Mouse (Mus musculus) cerebellum, adult 2 months (tissue): ENCODE measurements around the gene Lyg2.

ENCODE experiments used
- CTCF ChIP-seq: fragments of 200-500 bp; IDR thresholded peaks from 2 replicates; pipeline ENCODE4 v1.5.1; 2011; ENCODE audit warnings: low read depth, mild to moderate bottlenecking, control low read depth, low read length, moderate library complexity, borderline replicate concordance; ENCODE audit not compliant: insufficient read depth
- POLR2A ChIP-seq: fragments of 200-500 bp; IDR thresholded peaks from 2 replicates; pipeline ENCODE4 v1.6.1; 2011; ENCODE audit warnings: low read length, control low read depth, borderline replicate concordance; ENCODE audit not compliant: insufficient read depth

DNA sequence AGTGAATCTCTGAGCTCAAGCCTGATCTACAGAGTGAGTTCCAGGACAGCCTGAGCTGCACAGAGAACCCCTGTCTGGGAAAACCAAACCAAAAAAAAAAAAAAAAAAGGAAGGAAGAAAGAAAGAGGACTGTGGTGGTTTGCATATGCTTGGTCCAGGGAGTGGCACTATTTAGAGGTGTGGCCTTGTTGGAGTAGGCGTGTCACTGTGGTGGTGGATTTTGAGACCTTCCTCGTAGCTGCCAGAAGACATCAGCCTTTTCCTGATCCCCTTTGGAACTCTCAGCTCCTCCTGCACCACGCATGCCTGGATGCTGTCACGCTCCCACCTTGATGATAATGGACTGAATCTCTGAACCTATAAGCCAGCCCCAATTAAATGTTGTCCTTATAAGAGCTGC is 32.9 kb downstream of the Lyg2 start:
- TF ChIP-seq POLR2A: no peak
- no peak for TF ChIP-seq CTCF
